Mouse (Mus musculus) MEL (cell line): ENCODE measurements around the gene Aim2. TPM values are rescaled to one million over a fixed set of nuclear protein-coding genes. Genes with fewer than 3 reads are reported as not detected.
"Not testable (repeated sequence)": the region's sequence is repeated elsewhere in the genome, so short reads cannot be mapped to it uniquely, and the experiment has no call there.

ENCODE experiments used
- DNase-seq: peaks from one replicate; pipeline ENCODE4 v3.0.0; 2011; ENCODE audit warnings: low read depth, low spot score
- H3K27ac ChIP-seq: 2 replicates; pipeline ENCODE4 v1.5.1; 2012; ENCODE audit warnings: low read depth, mild to moderate bottlenecking, control low read depth, low read length, moderate library complexity; ENCODE audit not compliant: control insufficient read depth
- H3K27me3 ChIP-seq, 2 experiments: fragments of 150-350 bp in 1 of 2; sonication (generic) in 1 of 2; 2 replicates each; pipeline ENCODE4 v1.6.1; 2012; ENCODE audit warnings: low read length in 2 of 2, mild to moderate bottlenecking in 2 of 2, improper control_type of control experiment in 1 of 2, moderate library complexity in 1 of 2; ENCODE audit not compliant: insufficient read depth in 2 of 2, control insufficient read depth in 1 of 2
- H3K36me3 ChIP-seq, 2 experiments: 2 replicates each; pipeline ENCODE4 v1.6.1; 2012 to 2014; ENCODE audit warnings: low read length in 2 of 2, improper control_type of control experiment in 1 of 2, inconsistent platforms in 1 of 2, mild to moderate bottlenecking in 1 of 2; ENCODE audit not compliant: insufficient read depth in 2 of 2, control insufficient read depth in 1 of 2
- H3K4me1 ChIP-seq, 2 experiments: fragments of 150-350 bp in 1 of 2; sonication (generic) in 1 of 2; 2 replicates each; pipeline ENCODE4 v1.6.1; 2012; ENCODE audit warnings: low read length in 2 of 2, improper control_type of control experiment in 1 of 2, mild to moderate bottlenecking in 1 of 2; ENCODE audit not compliant: insufficient read depth in 2 of 2, control insufficient read depth in 1 of 2
- H3K4me3 ChIP-seq, 2 experiments: fragments of 150-350 bp in 1 of 2; sonication (generic) in 1 of 2; 2 replicates each; pipeline ENCODE4 v1.5.1; 2012; ENCODE audit warnings: low read depth in 2 of 2, low read length in 2 of 2, mild to moderate bottlenecking in 2 of 2, moderate library complexity in 2 of 2, control low read depth in 1 of 2, improper control_type of control experiment in 1 of 2; ENCODE audit not compliant: control insufficient read depth in 1 of 2, insufficient read depth in 1 of 2
- H3K79me2 ChIP-seq: 2 replicates; pipeline ENCODE4 v1.6.1; 2012; ENCODE audit warnings: mild to moderate bottlenecking, low read length, moderate library complexity; ENCODE audit not compliant: control insufficient read depth, poor library complexity, insufficient read depth
- H3K9ac ChIP-seq: 2 replicates; pipeline ENCODE4 v1.6.1; 2012; ENCODE audit warnings: low read depth, mild to moderate bottlenecking, control low read depth, low read length, moderate library complexity; ENCODE audit not compliant: control insufficient read depth, poor library complexity, severe bottlenecking
- H3K9me3 ChIP-seq: fragments of 150-350 bp; sonication (generic); replicated peaks from 2 replicates; pipeline ENCODE4 v1.6.1; 2012; ENCODE audit warnings: mild to moderate bottlenecking, low read length, improper control_type of control experiment, moderate library complexity; ENCODE audit not compliant: insufficient read depth
- CTCF ChIP-seq, 3 experiments: IDR thresholded peaks in 2 of 3; conservative IDR thresholded peaks in 1 of 3; 2 replicates each; pipeline ENCODE4 v1.5.1; 2011 to 2012; ENCODE audit warnings: low read length in 3 of 3, low read depth in 2 of 3, mild to moderate bottlenecking in 2 of 3, improper control_type of control experiment in 1 of 3, inconsistent platforms in 1 of 3, mixed read lengths in 1 of 3, moderate library complexity in 1 of 3; ENCODE audit not compliant: control insufficient read depth in 1 of 3, insufficient read depth in 1 of 3, poor library complexity in 1 of 3, severe bottlenecking in 1 of 3
- E2F4 ChIP-seq: IDR thresholded peaks from 2 replicates; pipeline ENCODE4 v1.6.1; 2011; ENCODE audit warnings: low read depth, low read length, improper control_type of control experiment, borderline replicate concordance
- EP300 ChIP-seq, 2 experiments: IDR thresholded peaks; 2 replicates each; pipeline ENCODE4 v1.6.1; 2011; ENCODE audit warnings: improper control_type of control experiment in 2 of 2, low read length in 2 of 2, low read depth in 1 of 2, mild to moderate bottlenecking in 1 of 2
- ETS1 ChIP-seq: IDR thresholded peaks from 2 replicates; pipeline ENCODE4 v1.6.1; 2012; ENCODE audit warnings: low read depth, mild to moderate bottlenecking, inconsistent platforms, low read length, improper control_type of control experiment, moderate library complexity
- GATA1 ChIP-seq: IDR thresholded peaks from 2 replicates; pipeline ENCODE4 v1.6.1; 2011; ENCODE audit warnings: low read depth, low read length, improper control_type of control experiment
- MAFK ChIP-seq: IDR thresholded peaks from 2 replicates; pipeline ENCODE4 v1.6.1; 2011; ENCODE audit warnings: low read depth, mild to moderate bottlenecking, low read length, improper control_type of control experiment, borderline replicate concordance
- MAZ ChIP-seq: IDR thresholded peaks from 2 replicates; pipeline ENCODE4 v1.6.1; 2012; ENCODE audit warnings: low read depth, mild to moderate bottlenecking, inconsistent platforms, low read length, improper control_type of control experiment
- MEF2A ChIP-seq: IDR thresholded peaks from 2 replicates; pipeline ENCODE4 v1.6.1; 2014; ENCODE audit warnings: low read depth, mild to moderate bottlenecking, inconsistent platforms, low read length, improper control_type of control experiment; ENCODE audit not compliant: poor library complexity, insufficient replicate concordance, severe bottlenecking; ENCODE audit errors: extremely low read depth
- MYB ChIP-seq: IDR thresholded peaks from 2 replicates; pipeline ENCODE4 v1.6.1; 2011; ENCODE audit warnings: mild to moderate bottlenecking, low read depth, low read length, improper control_type of control experiment
- MYC ChIP-seq: IDR thresholded peaks from 2 replicates; pipeline ENCODE4 v1.6.1; 2011; ENCODE audit warnings: low read depth, mild to moderate bottlenecking, low read length, improper control_type of control experiment, moderate library complexity
- POLR2A ChIP-seq, 2 experiments: IDR thresholded peaks; 2 replicates each; pipeline ENCODE4 v1.6.1; 2011 to 2012; ENCODE audit warnings: low read length in 2 of 2, mild to moderate bottlenecking in 2 of 2, control low read depth in 1 of 2, improper control_type of control experiment in 1 of 2, low read depth in 1 of 2, moderate library complexity in 1 of 2; ENCODE audit not compliant: control insufficient read depth in 1 of 2, insufficient read depth in 1 of 2, poor library complexity in 1 of 2
- SMC3 ChIP-seq: IDR thresholded peaks from 2 replicates; pipeline ENCODE4 v1.6.1; 2011; ENCODE audit warnings: low read depth, low read length, improper control_type of control experiment
- TAL1 ChIP-seq: IDR thresholded peaks from 2 replicates; pipeline ENCODE4 v1.6.1; 2012; ENCODE audit warnings: mild to moderate bottlenecking, inconsistent platforms, low read length, moderate library complexity, mixed read lengths
- TCF12 ChIP-seq: IDR thresholded peaks from 2 replicates; pipeline ENCODE4 v1.6.1; 2014; ENCODE audit warnings: low read depth, mild to moderate bottlenecking, inconsistent platforms, low read length, improper control_type of control experiment, moderate library complexity
- USF1 ChIP-seq: IDR thresholded peaks from 2 replicates; pipeline ENCODE4 v1.6.1; 2014; ENCODE audit warnings: low read depth, mild to moderate bottlenecking, inconsistent platforms, low read length, improper control_type of control experiment, moderate library complexity
- ZC3H11A ChIP-seq: IDR thresholded peaks from 2 replicates; pipeline ENCODE4 v1.6.1; 2012; ENCODE audit warnings: low read depth, mild to moderate bottlenecking, inconsistent platforms, low read length, improper control_type of control experiment
- ZMIZ1 ChIP-seq: IDR thresholded peaks from 2 replicates; pipeline ENCODE4 v1.6.1; 2012; ENCODE audit warnings: low read depth, mild to moderate bottlenecking, inconsistent platforms, low read length, improper control_type of control experiment, moderate library complexity
- polyA plus RNA-seq, 2 experiments: library from polyadenylated mRNA; stranded (reverse) in 1 of 2; unstranded in 1 of 2; fragments of >175 nt in 1 of 2; fragments of >200 nt in 1 of 2; gene quantifications; 2 replicates each; pipeline versions ENCODE4 v1.2.1 to v1.2.4; 2012; ENCODE audit warnings: low replicate concordance in 2 of 2, low read depth in 1 of 2; ENCODE audit not compliant: insufficient read length in 2 of 2, insufficient read depth in 1 of 2, missing spikeins in 1 of 2
- total RNA-seq: library from RNA; depleted of rRNA; stranded (reverse); fragments of 300-350 nt; gene quantifications from 2 replicates; pipeline ENCODE4 v1.2.3, GENCODE M21; 2012; rRNA removed

Aim2 gene
- total RNA-seq (2.3 TPM in 2 replicates), polyA plus RNA-seq (1 to 10 TPM in 1 of 2 experiments, not detected in 1; 9.1 TPM)

DNA sequence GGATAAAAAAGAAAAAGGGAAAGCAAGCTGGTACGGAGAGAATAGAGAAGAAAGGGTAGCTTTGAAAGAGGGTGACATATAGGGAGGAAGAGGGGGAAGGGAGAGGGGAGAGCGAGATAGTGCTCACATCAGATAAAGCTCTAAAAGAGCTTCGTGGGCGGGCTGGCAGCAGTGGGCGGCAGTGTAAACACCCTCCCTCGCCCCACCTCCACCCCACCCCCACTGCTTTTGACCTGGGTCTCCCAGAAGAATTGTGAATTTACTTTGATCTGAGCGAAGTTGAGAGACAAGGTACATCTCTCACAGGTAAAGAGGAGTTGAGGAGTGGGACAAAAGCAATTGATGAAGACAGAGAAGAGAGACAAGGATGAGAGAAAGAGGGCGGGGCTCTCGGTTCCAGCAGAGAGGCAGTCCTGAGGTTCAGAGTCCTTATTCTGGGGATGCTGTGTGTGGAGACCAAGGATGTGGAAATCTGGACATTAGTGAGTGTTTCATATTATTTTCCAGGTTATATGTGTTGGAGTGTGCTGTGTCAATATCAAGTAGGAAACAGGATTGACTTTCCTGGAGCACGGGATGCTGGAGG is at the start of gene Aim2:
Gene Aim2 (plus strand): TSS at position 508 of the 586 bp plus-strand sequence.
- TF ChIP-seq ETS1: peak; percentile 72
- peak in 1 of 2 experiments; percentile 51; a peak in 1 of 4 replicates for TF ChIP-seq EP300 (IDR thresholded peaks at IDR 0.05; ENCODE audit: low read depth in 1 of 2, low read length in 2 of 2)
- no peak for TF ChIP-seq E2F4
- no peak for TF ChIP-seq MYB
- TF ChIP-seq CTCF (IDR thresholded peaks at IDR 0.05 in 2 of 3, conservative IDR thresholded peaks at IDR 0.05 in 1 of 3; ENCODE audit: control insufficient read depth in 1 of 3, insufficient read depth in 1 of 3, low read depth in 2 of 3, low read length in 3 of 3, poor library complexity in 1 of 3, severe bottlenecking in 1 of 3): no peak
- no peak for TF ChIP-seq MAFK
- no peak for TF ChIP-seq MYC
- no peak for TF ChIP-seq USF1
- peak; percentile 11; the same call in 1 of the 2 replicates for TF ChIP-seq MEF2A
- TF ChIP-seq ZMIZ1: no peak
- TF ChIP-seq TAL1: no peak
- no peak for TF ChIP-seq SMC3
- no peak for TF ChIP-seq ZC3H11A
- no peak for TF ChIP-seq POLR2A (IDR thresholded peaks at IDR 0.05; ENCODE audit: control insufficient read depth in 1 of 2, insufficient read depth in 1 of 2, low read depth in 1 of 2, low read length in 2 of 2, poor library complexity in 1 of 2)
- peak; percentile 67 for TF ChIP-seq GATA1
- peak; percentile 53; the same call in 1 of the 2 replicates for TF ChIP-seq TCF12
- TF ChIP-seq MAZ: no peak
- Histone ChIP-seq H3K4me3 (peak within 1 kb of the TSS; percentile 53 to 57), H3K27me3 (no peaks in the 10 kb centered on the region), H3K27ac (peak within 1 kb of the TSS; percentile 88), H3K36me3 (peaks cover 0 to 26% of the 10 kb centered on the region in 2 experiments; a peak in 2 of 4 replicates), H3K9ac (peak within 1 kb of the TSS; percentile 75), H3K4me1 (peaks cover 22 to 25% of the 10 kb centered on the region in 2 experiments; a peak in 3 of 4 replicates), H3K79me2 (no peaks in the 10 kb centered on the region; the same call in 1 of the 2 replicates), H3K9me3 (no peaks in the 10 kb centered on the region)
- DNase-seq: peak; percentile 56

GRCm38 (mm10) chr1:173302795-173303194 is 47.9 kb upstream of the Aim2 start:
- DNase-seq, H3K27me3 ChIP-seq, H3K36me3 ChIP-seq, H3K4me1 ChIP-seq, H3K79me2 ChIP-seq, H3K9ac ChIP-seq, H3K27ac ChIP-seq, H3K4me3 ChIP-seq, H3K9me3 ChIP-seq: not testable (repeated sequence)
